Mouse (Mus musculus) hindbrain, embryonic 12.5 days (tissue): ENCODE measurements around the gene Bud23. TPM values are rescaled to one million over a fixed set of nuclear protein-coding genes. Genes with fewer than 3 reads are reported as not detected.
"Not testable (repeated sequence)": the region's sequence is repeated elsewhere in the genome, so short reads cannot be mapped to it uniquely, and the experiment has no call there.

Experiments
- ATAC-seq: fragments of 200-750 bp; cut with Nextera tagmentation; 2 replicates; pipeline ENCODE4 v1.8.0; 2017; ENCODE audit warnings: moderate TSS enrichment; ENCODE audit not compliant: low FRiP score
- H3K27ac ChIP-seq: fragments of 300-500 bp; sonication (generic); 2 replicates; pipeline ENCODE4 v1.5.1; 2016; ENCODE audit warnings: mild to moderate bottlenecking
- H3K27me3 ChIP-seq: fragments of 300-500 bp; sonication (generic); 2 replicates; pipeline ENCODE4 v1.6.1; 2016; ENCODE audit warnings: mild to moderate bottlenecking
- H3K36me3 ChIP-seq: fragments of 300-500 bp; sonication (generic); 2 replicates; pipeline ENCODE4 v1.6.1; 2016; ENCODE audit warnings: mild to moderate bottlenecking
- H3K4me1 ChIP-seq: fragments of 300-500 bp; sonication (generic); 2 replicates; pipeline ENCODE4 v1.6.1; 2016
- H3K4me2 ChIP-seq: fragments of 300-500 bp; sonication (generic); replicated peaks from 2 replicates; pipeline ENCODE4 v1.6.1; 2016; ENCODE audit warnings: mild to moderate bottlenecking
- H3K4me3 ChIP-seq: fragments of 300-500 bp; sonication (generic); 2 replicates; pipeline ENCODE4 v1.5.1; 2016; ENCODE audit warnings: mild to moderate bottlenecking
- H3K9ac ChIP-seq: fragments of 300-500 bp; sonication (generic); 2 replicates; pipeline ENCODE4 v1.6.1; 2016; ENCODE audit warnings: mild to moderate bottlenecking, moderate library complexity
- H3K9me3 ChIP-seq: fragments of 300-500 bp; sonication (generic); replicated peaks from 2 replicates; pipeline ENCODE4 v1.6.1; 2016; ENCODE audit warnings: mild to moderate bottlenecking
- WGBS: fragments of 180-500 bp; shearing (Covaris S2); methylation state at CpG from one replicate; pipeline ENCODE4 v1.1.7; 2016; 5-methylcytosine and 5-hydroxymethylcytosine counted together
- polyA plus RNA-seq: library from polyadenylated mRNA; unstranded; fragments of >200 nt; fragmentation: Nextera tagmentation; extraction: Ambion mirVana; gene quantifications from 2 replicates; pipeline ENCODE4 v1.2.1, GENCODE M21; 2016

The Bud23 gene
- polyA plus RNA-seq: 113 and 119 TPM in 2 replicates

DNA sequence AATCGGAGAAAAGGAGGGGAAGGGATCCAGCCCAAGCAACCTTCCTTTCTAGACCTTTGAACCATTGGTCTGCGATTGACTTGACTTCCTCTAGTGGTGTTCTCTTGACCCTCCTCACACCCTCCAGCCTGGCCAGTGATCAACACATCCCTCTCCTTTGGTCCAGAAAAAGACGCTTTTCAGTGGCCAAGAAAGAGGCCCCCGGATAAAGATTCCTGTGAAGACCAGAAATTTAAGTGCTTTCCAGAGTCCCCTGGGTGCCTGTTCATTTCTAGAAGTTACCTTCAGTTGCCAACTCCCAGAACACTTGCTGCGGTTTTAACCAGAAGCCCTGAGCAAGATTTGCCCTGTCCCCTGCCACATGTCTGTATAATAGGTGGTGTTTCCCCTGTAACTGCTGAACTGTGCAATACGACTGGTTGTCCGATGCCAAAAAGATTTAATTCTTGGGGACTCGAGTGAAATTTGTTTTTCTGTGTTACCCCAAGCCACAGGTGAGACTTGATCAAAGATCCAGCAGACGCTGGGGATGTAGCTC, at the start of gene Bud23:
Bud23 (minus strand) TSS at position 51 of the 538 bp plus-strand sequence.
- ATAC-seq, H3K9me3 ChIP-seq, H3K27me3 ChIP-seq: not testable (repeated sequence)
- Histone ChIP-seq H3K9ac (peak within 1 kb of the TSS; percentile 79), H3K4me3 (peak within 1 kb of the TSS; percentile 86), H3K27ac (peak within 1 kb of the TSS; percentile 50; the same call in 1 of the 2 replicates), H3K4me1 (peaks cover 20% of the 10 kb centered on the region), H3K4me2 (peak within 1 kb of the TSS; percentile 80), H3K36me3 (peaks cover 37% of the 10 kb centered on the region)
- WGBS: 79% methylated on average over 9 of the region's 9 CpGs

DNA sequence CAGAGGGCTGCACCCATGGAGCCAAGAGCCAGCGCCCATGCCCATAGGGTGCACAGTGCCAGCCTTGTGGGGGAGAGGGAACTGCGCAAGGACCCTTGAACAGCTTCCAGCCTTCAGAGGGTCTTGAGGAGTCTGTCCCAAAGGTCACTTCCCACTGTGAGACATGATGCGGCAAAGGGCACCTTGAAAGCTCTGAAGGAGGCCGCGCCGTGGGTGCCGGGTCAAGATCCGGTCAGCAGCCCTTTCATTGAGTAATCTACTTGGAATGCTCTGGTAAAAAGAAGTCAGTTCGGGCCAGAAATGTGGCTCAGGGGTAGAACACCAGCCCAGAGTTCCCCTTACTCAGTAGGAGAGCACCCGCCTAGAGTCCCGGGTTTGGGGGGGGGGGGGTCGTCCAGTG, 49.0 kb upstream of the Bud23 start:
- Histone ChIP-seq H3K27ac (no peak overlapping the region), H3K4me1 (no peaks in the 10 kb centered on the region), H3K4me3 (no peak overlapping the region), H3K9me3 (no peaks in the 10 kb centered on the region), H3K4me2 (no peak overlapping the region), H3K36me3 (no peaks in the 10 kb centered on the region), H3K9ac (no peak overlapping the region), H3K27me3 (peaks cover 22% of the 10 kb centered on the region)
- no peak for ATAC-seq
- WGBS: 87% methylated on average over 12 of the region's 12 CpGs

DNA sequence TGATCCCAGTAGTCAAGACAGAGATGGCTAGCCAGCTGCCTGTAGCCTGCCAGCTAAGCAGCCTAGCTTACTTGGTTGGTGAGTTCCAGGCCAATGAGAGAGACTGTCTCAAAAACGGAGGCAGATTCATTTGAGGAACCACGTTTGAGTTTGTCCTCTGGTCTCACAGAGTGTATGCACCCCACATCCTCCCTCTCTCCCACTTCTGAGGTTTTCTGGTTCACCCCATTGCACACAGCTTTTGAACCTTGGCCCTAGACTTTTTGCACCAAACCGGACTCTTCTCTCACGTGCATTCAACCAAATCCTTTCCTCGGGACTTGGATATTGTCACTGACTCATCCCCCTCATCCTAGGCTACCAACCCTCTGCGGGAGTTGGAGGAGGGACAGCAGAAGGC, 45.2 kb upstream of the Bud23 start:
- H3K4me1 ChIP-seq: peaks cover 16% of the 10 kb centered on the region
- 69% methylated on average over 6 of the region's 6 CpGs for WGBS
- no peak overlapping the region for H3K27ac ChIP-seq
- ATAC-seq: no peak
- no peaks in the 10 kb centered on the region for H3K9me3 ChIP-seq
- no peak overlapping the region for H3K4me3 ChIP-seq
- no peak overlapping the region for H3K9ac ChIP-seq
- H3K36me3 ChIP-seq: no peaks in the 10 kb centered on the region
- peaks cover 56% of the 10 kb centered on the region for H3K27me3 ChIP-seq
- H3K4me2 ChIP-seq: no peak overlapping the region

DNA sequence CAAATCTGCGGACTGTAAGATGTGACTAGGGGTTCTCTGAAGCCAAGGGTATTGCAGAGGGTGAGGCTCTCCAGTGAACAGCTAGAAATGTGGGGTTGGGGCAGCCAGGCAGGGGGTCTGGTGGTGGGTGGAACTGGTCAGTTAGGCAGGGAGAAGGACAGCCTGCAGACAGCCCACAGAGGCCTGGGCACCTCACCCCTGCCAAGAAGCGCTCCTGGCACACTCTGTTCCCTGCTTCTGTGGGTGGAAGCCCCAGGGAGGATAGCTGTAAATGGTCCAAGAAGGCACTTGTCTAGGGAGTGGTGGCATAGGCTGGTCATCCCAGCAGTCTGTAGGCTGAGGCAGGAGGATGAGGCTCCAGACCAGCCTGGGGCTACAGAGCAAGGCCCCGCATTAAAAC, 44.7 kb upstream of the Bud23 start:
- 88% methylated on average over 3 of the region's 3 CpGs for WGBS
- no peak overlapping the region for H3K4me2 ChIP-seq
- H3K9me3 ChIP-seq: no peaks in the 10 kb centered on the region
- H3K4me1 ChIP-seq: peaks cover 16% of the 10 kb centered on the region
- no peak for ATAC-seq
- no peak overlapping the region for H3K4me3 ChIP-seq
- no peak overlapping the region for H3K27ac ChIP-seq
- H3K36me3 ChIP-seq: no peaks in the 10 kb centered on the region
- H3K9ac ChIP-seq: no peak overlapping the region
- peaks cover 62% of the 10 kb centered on the region for H3K27me3 ChIP-seq

DNA sequence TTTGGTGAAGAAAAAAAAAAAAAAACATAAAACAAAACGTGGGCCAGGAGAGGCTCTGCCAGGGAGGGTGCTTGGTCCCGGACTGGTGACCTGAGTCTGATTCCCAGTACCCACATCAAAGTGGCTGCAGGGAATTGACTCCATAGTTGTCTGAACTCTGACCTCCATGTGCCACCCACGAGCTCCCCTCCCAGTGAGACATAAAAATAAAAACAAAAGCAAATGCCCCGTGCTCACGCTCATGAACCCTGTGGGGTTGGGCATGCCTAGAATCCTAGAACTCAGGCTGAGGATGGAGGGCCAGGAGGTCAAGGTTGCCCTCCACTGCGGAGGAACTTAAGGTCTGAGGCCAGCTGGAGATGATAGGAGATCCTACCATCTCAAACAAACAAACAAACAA, 44.3 kb upstream of the Bud23 start:
- H3K4me2 ChIP-seq: no peak overlapping the region
- H3K4me3 ChIP-seq: no peak overlapping the region
- 48% methylated on average over 6 of the region's 6 CpGs for WGBS
- no peak overlapping the region for H3K9ac ChIP-seq
- H3K27me3 ChIP-seq: peaks cover 65% of the 10 kb centered on the region
- no peak for ATAC-seq
- H3K27ac ChIP-seq: no peak overlapping the region
- H3K9me3 ChIP-seq: no peaks in the 10 kb centered on the region
- H3K36me3 ChIP-seq: no peaks in the 10 kb centered on the region
- H3K4me1 ChIP-seq: peaks cover 16% of the 10 kb centered on the region

DNA sequence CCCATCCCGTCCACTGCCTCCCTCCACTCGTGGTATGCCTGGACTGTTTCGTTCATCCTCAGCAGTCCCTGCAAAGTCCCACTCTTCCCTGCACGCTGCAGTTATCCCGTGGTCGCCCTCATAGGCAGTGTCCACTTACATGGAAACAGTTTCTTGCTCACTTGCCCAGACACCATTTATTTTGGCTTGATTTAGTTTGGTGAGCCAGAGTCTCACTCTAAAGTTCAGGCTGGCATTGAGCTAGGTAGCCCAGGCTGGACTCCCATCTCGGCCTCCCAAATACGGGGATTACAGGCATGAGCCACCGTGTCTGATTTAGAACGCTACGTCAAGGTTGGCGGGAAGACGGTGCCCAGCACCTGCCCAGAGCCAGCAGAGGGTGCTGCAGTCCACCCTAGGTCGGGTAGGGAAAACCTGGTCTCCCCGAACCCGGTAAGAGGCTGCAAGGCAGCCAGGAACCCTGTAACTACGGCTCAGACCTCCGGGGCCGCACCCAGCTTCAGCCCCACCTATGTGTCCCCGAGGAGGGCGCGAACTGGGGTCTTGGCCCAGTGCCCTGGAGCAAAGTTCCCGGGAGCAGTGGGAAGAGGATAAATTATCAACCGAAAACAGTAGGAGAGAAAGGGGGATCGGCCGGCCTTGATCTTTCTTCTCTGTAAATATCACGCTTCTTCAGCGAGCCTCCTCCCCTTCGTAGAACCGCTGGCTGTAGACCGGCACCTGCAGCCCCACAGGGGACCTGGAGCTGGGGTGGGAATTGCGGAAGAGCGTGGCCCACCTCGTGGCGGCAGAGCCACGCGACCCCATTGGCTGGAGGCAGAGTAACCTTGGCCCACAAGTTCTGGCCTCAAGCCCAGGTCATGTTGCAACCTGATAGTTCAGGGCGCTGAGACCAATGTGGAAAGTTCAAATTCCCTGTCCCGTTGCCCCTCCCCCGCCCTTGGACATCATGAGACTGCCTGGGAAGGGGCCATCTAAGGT, 43.1 kb upstream of the Bud23 start:
- Histone ChIP-seq H3K9me3 (no peaks in the 10 kb centered on the region), H3K4me3 (peak overlapping the region; percentile 48), H3K36me3 (no peaks in the 10 kb centered on the region), H3K27ac (no peak overlapping the region), H3K4me1 (peaks cover 16% of the 10 kb centered on the region), H3K27me3 (peaks cover 67% of the 10 kb centered on the region), H3K4me2 (peak overlapping the region; percentile 92), H3K9ac (no peak overlapping the region)
- 0 out of 2 replicates have a peak, but pooled peaks have one; percentile 50 for ATAC-seq
- 10% methylated on average over 40 of the region's 40 CpGs for WGBS

DNA sequence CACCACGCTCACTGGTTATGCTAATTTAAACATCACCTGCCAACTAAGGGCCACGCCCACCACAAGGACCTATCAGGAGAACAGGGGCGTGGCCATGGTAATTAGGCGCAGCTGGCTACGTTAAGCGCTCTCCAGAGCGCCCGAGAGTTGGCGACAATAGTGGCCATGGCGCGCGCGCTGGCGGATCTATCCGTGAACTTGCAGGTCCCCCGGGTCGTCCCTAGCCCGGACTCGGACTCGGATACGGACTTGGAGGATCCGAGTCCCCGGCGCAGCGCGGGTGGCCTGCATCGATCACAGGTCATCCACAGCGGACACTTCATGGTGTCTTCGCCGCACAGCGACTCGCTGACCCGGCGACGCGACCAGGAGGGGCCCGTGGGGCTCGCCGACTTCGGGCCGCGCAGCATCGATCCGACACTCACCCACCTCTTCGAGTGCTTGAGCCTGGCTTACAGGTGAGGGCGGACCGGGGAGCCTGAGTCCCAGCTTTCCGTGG, 42.0 kb upstream of the Bud23 start:
- peak overlapping the region; percentile 92 for H3K4me2 ChIP-seq
- ATAC-seq: peak; percentile 89
- H3K27me3 ChIP-seq: peaks cover 67% of the 10 kb centered on the region
- no peaks in the 10 kb centered on the region for H3K36me3 ChIP-seq
- peak overlapping the region; percentile 60 for H3K9ac ChIP-seq
- H3K4me3 ChIP-seq: peak overlapping the region; percentile 48
- under 1% methylated on average over 48 of the region's 48 CpGs for WGBS
- H3K27ac ChIP-seq: no peak overlapping the region
- H3K9me3 ChIP-seq: no peaks in the 10 kb centered on the region
- peaks cover 16% of the 10 kb centered on the region for H3K4me1 ChIP-seq

DNA sequence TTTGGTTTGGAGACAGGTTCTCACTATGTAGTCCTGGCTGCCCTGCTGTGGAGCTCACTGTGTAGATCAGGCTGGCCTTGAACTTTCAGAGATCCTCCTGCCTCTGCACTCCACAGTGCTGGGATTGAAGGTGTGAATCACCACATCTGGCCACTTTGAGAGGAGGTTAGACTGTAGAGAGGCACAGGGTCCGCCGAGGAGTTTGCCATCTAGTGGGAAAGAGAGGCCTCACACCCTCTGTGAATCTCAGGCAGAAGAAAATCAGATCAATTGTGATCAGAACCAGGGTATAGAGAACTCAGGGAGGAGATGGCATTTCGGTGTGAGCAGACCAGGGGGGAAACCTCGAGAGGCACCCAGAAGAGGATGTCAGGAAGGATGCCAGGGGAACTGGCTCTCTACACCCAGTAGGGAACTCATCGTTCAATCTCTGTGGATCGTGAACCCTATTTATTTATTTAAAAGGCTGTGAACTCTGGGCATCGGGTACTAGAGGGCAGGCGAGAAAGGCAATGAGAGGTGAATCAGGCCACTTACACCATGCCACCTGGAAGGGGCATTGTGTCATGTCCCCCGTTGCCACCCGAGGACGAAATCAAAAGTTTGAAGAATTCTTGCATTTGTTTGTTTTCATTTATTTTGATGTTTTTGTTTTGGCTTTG, 39.4 kb upstream of the Bud23 start:
- no peak overlapping the region for H3K4me3 ChIP-seq
- H3K4me2 ChIP-seq: no peak overlapping the region
- peaks cover 16% of the 10 kb centered on the region for H3K4me1 ChIP-seq
- no peak overlapping the region for H3K9ac ChIP-seq
- whole genome bisulfite sequencing: 65% methylated on average over 11 of the region's 11 CpGs
- ATAC-seq: no peak
- no peaks in the 10 kb centered on the region for H3K36me3 ChIP-seq
- no peak overlapping the region for H3K27ac ChIP-seq
- peaks cover 49% of the 10 kb centered on the region for H3K27me3 ChIP-seq
- H3K9me3 ChIP-seq: no peaks in the 10 kb centered on the region

DNA sequence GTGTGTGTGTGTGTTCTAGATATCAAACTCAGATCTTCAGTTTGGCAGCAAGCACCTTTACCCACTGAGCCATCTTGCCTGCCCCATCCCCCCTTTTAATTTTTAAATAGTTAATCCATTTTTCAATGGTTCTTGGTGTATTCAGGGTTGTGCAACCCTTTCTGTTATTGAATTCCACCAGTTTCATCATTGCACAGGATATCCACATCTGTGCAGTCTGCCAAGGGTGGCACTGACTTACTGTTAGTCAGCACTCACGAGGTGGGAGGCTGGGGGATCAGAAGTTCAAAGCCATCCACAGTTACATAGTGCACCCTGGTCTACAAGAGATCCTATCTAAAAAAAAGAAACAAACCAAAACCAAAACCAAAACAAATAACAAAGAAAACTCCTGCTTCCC, 36.2 kb upstream of the Bud23 start:
- no peak overlapping the region for H3K9ac ChIP-seq
- H3K4me1 ChIP-seq: no peaks in the 10 kb centered on the region
- 59% methylated on average over 1 of the region's 1 CpGs for WGBS
- ATAC-seq: no peak
- no peaks in the 10 kb centered on the region for H3K9me3 ChIP-seq
- peaks cover 19% of the 10 kb centered on the region for H3K27me3 ChIP-seq
- no peak overlapping the region for H3K4me2 ChIP-seq
- no peaks in the 10 kb centered on the region for H3K36me3 ChIP-seq
- H3K27ac ChIP-seq: no peak overlapping the region
- no peak overlapping the region for H3K4me3 ChIP-seq

DNA sequence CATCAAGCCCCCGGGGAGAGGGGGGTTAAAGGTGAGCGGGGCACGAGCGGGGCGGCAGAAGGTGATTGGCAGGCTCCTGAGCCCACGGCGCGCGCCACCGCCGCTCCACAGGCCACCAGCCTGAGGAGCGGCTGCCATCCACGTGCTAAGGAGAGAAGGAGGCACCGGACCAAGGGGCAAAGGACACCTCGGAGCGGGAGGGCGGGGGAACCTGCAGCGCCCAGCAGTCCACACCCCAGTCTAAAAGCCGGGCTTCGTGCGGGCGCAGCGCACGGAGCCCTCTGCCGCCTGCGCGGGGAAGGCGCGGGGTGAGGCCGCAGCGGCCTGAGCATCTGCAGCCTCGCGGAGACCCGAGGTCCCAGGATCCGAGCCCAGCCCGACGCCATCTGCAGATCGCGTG, 24.9 kb upstream of the Bud23 start, which contains the start of gene Mlxipl:
Mlxipl (plus strand) TSS at position 238 of the 400 bp plus-strand sequence.
- ATAC-seq: no peak
- H3K4me2 ChIP-seq: peak within 1 kb of the TSS; percentile 43
- no peaks in the 10 kb centered on the region; the same call in 1 of the 2 replicates for H3K9me3 ChIP-seq
- H3K9ac ChIP-seq: peak within 1 kb of the TSS; percentile 35
- H3K4me3 ChIP-seq: peak within 1 kb of the TSS; percentile 19
- H3K4me1 ChIP-seq: peaks cover 5% of the 10 kb centered on the region; the same call in 1 of the 2 replicates
- 1% methylated on average over 31 of the region's 39 CpGs for WGBS
- no peaks in the 10 kb centered on the region for H3K36me3 ChIP-seq
- no peak within 1 kb of the TSS for H3K27ac ChIP-seq
- H3K27me3 ChIP-seq: peaks cover 69% of the 10 kb centered on the region

DNA sequence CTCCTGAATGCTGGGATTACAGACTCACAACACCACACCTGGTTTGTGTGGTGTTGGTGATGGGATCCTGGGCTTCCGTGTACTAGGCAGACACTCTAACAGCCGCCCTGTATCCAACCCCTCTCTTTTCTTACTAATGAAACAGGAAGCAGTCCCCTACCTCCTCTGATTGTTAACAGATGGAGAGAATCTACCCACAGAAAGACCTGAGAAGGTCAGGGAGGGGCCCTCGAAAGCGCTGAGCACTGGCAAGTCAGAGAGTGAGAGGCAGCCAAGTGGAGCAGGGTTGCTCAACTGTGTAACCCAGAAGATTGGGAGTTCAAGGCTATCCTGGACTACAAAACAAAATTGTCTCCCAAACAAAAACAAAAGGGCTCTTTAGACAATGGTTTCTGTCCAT, 22.1 kb upstream of the Bud23 start:
- no peaks in the 10 kb centered on the region for H3K36me3 ChIP-seq
- H3K4me2 ChIP-seq: no peak overlapping the region
- peaks cover 5% of the 10 kb centered on the region; the same call in 1 of the 2 replicates for H3K4me1 ChIP-seq
- no peak overlapping the region for H3K4me3 ChIP-seq
- WGBS: 55% methylated on average over 4 of the region's 4 CpGs
- no peak overlapping the region for H3K27ac ChIP-seq
- no peak for ATAC-seq
- H3K9me3 ChIP-seq: no peaks in the 10 kb centered on the region; the same call in 1 of the 2 replicates
- no peak overlapping the region for H3K9ac ChIP-seq
- H3K27me3 ChIP-seq: peaks cover 58% of the 10 kb centered on the region

DNA sequence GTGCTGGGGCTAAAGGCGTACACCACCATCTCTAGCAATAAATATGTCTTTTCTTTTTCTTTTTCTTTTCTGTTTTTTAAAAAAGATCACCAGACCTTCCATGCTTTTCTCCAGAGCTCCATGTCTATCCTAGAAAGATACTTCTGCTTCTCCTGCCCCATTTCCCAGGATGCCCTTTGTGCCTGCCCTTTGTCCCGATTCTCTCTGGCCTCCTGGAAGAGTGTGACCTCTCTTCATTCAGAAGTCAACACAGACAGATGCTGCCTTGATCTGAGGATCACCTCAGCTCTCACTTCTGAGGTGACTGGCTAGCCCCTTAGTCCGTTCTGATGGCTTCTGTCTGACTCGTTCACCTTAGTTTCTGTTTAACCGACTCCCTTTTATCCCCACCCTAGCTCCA, 15.8 kb upstream of the Bud23 start:
- no peak overlapping the region for H3K27ac ChIP-seq
- no peak overlapping the region for H3K4me2 ChIP-seq
- H3K36me3 ChIP-seq: peaks cover 5% of the 10 kb centered on the region; the same call in 1 of the 2 replicates
- H3K27me3 ChIP-seq: peaks cover 2% of the 10 kb centered on the region; the same call in 1 of the 2 replicates
- peaks cover 17% of the 10 kb centered on the region for H3K4me1 ChIP-seq
- 85% methylated on average over 5 of the region's 5 CpGs for WGBS
- no peaks in the 10 kb centered on the region for H3K9me3 ChIP-seq
- ATAC-seq: no peak
- no peak overlapping the region for H3K4me3 ChIP-seq
- no peak overlapping the region for H3K9ac ChIP-seq
